Mouse (Mus musculus) C2C12 (cell line): ENCODE data around the gene Dram1. TPM values are rescaled to one million over a fixed set of nuclear protein-coding genes. Genes with fewer than 3 reads are reported as not detected.

Experiments used
- H3K27me3 ChIP-seq: one replicate; pipeline ENCODE4 v1.6.1; 2011; ENCODE audit not compliant: control insufficient read depth, insufficient read depth, insufficient read length
- H3K36me3 ChIP-seq: one replicate; pipeline ENCODE4 v1.6.1; 2011; ENCODE audit not compliant: control insufficient read depth, insufficient read depth
- H3K4me3 ChIP-seq: one replicate; pipeline ENCODE4 v1.5.1; 2011; ENCODE audit warnings: mild to moderate bottlenecking, control low read depth; ENCODE audit not compliant: poor library complexity, insufficient read depth, severe bottlenecking
- H3K79me2 ChIP-seq: one replicate; pipeline ENCODE4 v1.6.1; 2011; ENCODE audit not compliant: control insufficient read depth, insufficient read depth
- H3K79me3 ChIP-seq: one replicate; pipeline ENCODE4 v1.6.1; 2011; ENCODE audit warnings: low read depth, control low read depth
- H3ac ChIP-seq: one replicate; pipeline ENCODE3; 2011; ENCODE audit warnings: low read depth; ENCODE audit not compliant: control insufficient read depth, insufficient read length
- CEBPB ChIP-seq: IDR thresholded peaks from one replicate; pipeline ENCODE4 v1.6.1; 2011; ENCODE audit warnings: low read depth, mild to moderate bottlenecking, control low read depth, moderate library complexity
- CTCF ChIP-seq: IDR thresholded peaks from one replicate; pipeline ENCODE4 v1.5.1; 2011; ENCODE audit not compliant: control insufficient read depth, insufficient read depth, insufficient read length
- FOSL1 ChIP-seq: IDR thresholded peaks from one replicate; pipeline ENCODE4 v1.8.0; 2011; ENCODE audit warnings: mild to moderate bottlenecking, low read length; ENCODE audit not compliant: poor library complexity, insufficient read depth, severe bottlenecking
- MAX ChIP-seq: IDR thresholded peaks from one replicate; pipeline ENCODE4 v1.6.1; 2011; ENCODE audit warnings: mild to moderate bottlenecking, control low read depth
- MYOD1 ChIP-seq: IDR thresholded peaks from one replicate; pipeline ENCODE4 v1.6.1; 2011; ENCODE audit warnings: low read depth; ENCODE audit not compliant: control insufficient read depth, insufficient read length
- MYOG ChIP-seq: IDR thresholded peaks from one replicate; pipeline ENCODE4 v1.6.1; 2011; ENCODE audit not compliant: control insufficient read depth, insufficient read length; ENCODE audit errors: extremely low read depth
- USF1 ChIP-seq: IDR thresholded peaks from one replicate; pipeline ENCODE4 v1.6.1; 2011; ENCODE audit warnings: low read depth, mild to moderate bottlenecking, control low read depth, moderate library complexity
- polyA plus RNA-seq: library from polyadenylated mRNA; unstranded; fragments of >200 nt; fragmentation: generic; extraction: Trizol; gene quantifications from one replicate; pipeline ENCODE4 v1.2.1, GENCODE M21; 2012; ENCODE audit warnings: missing spikeins

The Dram1 gene
- polyA plus RNA-seq, 1 experiment, result 1.7 TPM

GRCm38 (mm10) chr10:88404220-88404619 lies 25.3 kb upstream of the Dram1 start:
- Histone ChIP-seq H3K4me3 (no peak overlapping the region), H3K36me3 (peaks cover 6% of the 10 kb centered on the region)
- no peak for TF ChIP-seq MYOG
- no peak for TF ChIP-seq CTCF
- no peak for TF ChIP-seq USF1
- no peak for TF ChIP-seq FOSL1
- no peak for TF ChIP-seq CEBPB
- TF ChIP-seq MAX, result no peak
- TF ChIP-seq MYOD1, result no peak

GRCm38 (mm10) chr10:88403021-88403420 lies 24.1 kb upstream of the Dram1 start:
- peaks cover 4% of the 10 kb centered on the region for H3K79me3 ChIP-seq
- peaks cover 1% of the 10 kb centered on the region for H3K79me2 ChIP-seq
- no peak overlapping the region for H3K4me3 ChIP-seq
- TF ChIP-seq CTCF (no peak), MAX (no peak), CEBPB (no peak)
- H3K36me3 ChIP-seq, result peaks cover 6% of the 10 kb centered on the region
- no peak overlapping the region for H3ac ChIP-seq
- H3K27me3 ChIP-seq, result no peaks in the 10 kb centered on the region

More at GRCm38 (mm10) chr10:88404220-88404619, 25.3 kb upstream of the Dram1 start:
- Histone ChIP-seq H3ac (no peak overlapping the region), H3K27me3 (no peaks in the 10 kb centered on the region), H3K79me3 (peaks cover 3% of the 10 kb centered on the region), H3K79me2 (no peaks in the 10 kb centered on the region)

GRCm38 (mm10) chr10:88399271-88399670 lies 20.4 kb upstream of the Dram1 start:
- Histone ChIP-seq H3K27me3 (no peaks in the 10 kb centered on the region), H3ac (no peak overlapping the region), H3K79me3 (peaks cover 6% of the 10 kb centered on the region), H3K79me2 (peaks cover 29% of the 10 kb centered on the region), H3K4me3 (no peak overlapping the region), H3K36me3 (peaks cover 6% of the 10 kb centered on the region)
- TF ChIP-seq MYOD1, result no peak
- TF ChIP-seq CEBPB, result no peak
- no peak for TF ChIP-seq MYOG
- TF ChIP-seq CTCF, result no peak
- no peak for TF ChIP-seq FOSL1
- no peak for TF ChIP-seq MAX
- no peak for TF ChIP-seq USF1

GRCm38 (mm10) chr10:88398668-88399243 lies 19.9 kb upstream of the Dram1 start:
- H3K79me2 ChIP-seq, result peaks cover 32% of the 10 kb centered on the region
- H3K79me3 ChIP-seq, result peaks cover 6% of the 10 kb centered on the region
- H3ac ChIP-seq, result no peak overlapping the region
- peaks cover 6% of the 10 kb centered on the region for H3K36me3 ChIP-seq
- TF ChIP-seq FOSL1 (no peak), CTCF (no peak), USF1 (no peak), CEBPB (no peak), MYOD1 (no peak), MYOG (no peak), MAX (no peak)
- H3K4me3 ChIP-seq, result no peak overlapping the region
- no peaks in the 10 kb centered on the region for H3K27me3 ChIP-seq

- Histone ChIP-seq H3K36me3 (no peaks in the 10 kb centered on the region), H3K27me3 (no peaks in the 10 kb centered on the region), H3ac (no peak overlapping the region), H3K79me2 (peaks cover 62% of the 10 kb centered on the region), H3K4me3 (no peak overlapping the region), H3K79me3 (peaks cover 9% of the 10 kb centered on the region)
- TF ChIP-seq MYOD1 (no peak), MAX (no peak), CTCF (no peak)
Observed at GRCm38 (mm10) chr10:88392181-88392847, 13.4 kb upstream of the Dram1 start.

- Histone ChIP-seq H3K36me3 (no peaks in the 10 kb centered on the region), H3K79me2 (peaks cover 64% of the 10 kb centered on the region), H3ac (no peak overlapping the region), H3K79me3 (peaks cover 9% of the 10 kb centered on the region), H3K27me3 (no peaks in the 10 kb centered on the region), H3K4me3 (no peak overlapping the region)
- TF ChIP-seq MYOG, result no peak
- TF ChIP-seq USF1, result no peak
- no peak for TF ChIP-seq MAX
- no peak for TF ChIP-seq FOSL1
- no peak for TF ChIP-seq MYOD1
- TF ChIP-seq CTCF, result no peak
- TF ChIP-seq CEBPB, result no peak
Observed at GRCm38 (mm10) chr10:88391495-88391894, 12.6 kb upstream of the Dram1 start.
